21 mouse cellular contexts compared by ENCODE assay signal in the genomic region with DNA sequence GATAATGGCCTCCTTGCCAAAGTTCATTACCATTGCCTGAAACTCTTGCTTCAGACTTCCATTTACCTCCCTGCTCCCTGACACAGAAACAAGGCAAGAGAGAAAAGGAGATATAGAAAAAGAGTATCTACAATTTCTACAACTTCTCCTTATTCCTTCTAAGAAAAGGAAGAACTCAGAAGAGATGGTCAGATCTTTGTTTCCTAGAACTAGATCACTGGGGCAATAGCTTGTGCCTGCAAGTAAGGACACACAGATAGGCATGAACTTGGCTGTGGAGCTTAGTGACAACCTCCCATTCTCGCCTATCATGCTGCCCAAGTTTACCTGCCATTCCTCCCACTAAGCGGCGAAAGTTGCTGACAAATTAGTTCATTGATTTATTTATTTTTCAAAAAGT.
DNase-seq lines count a peak whose midpoint lies in the region; TF ChIP-seq lines count a peak whose summit lies in the region.
"Had no signal": no experiment of that assay in that cellular context is flagged by ENCODE, and none has a peak within 500 bp of the region (broad histone marks: within the 10 kb centered on the region; RNA-seq: fewer than 3 reads in every experiment).

No protein-coding gene starts in this region.

- H3K4me1 ChIP-seq in liver, adult 2 months (ENCODE audit: control insufficient read depth, insufficient read depth, low read length): no peaks in the 10 kb centered on the region
- H3K4me1 ChIP-seq in MEL (ENCODE audit: control insufficient read depth in 1 of 2, insufficient read depth in 2 of 2, low read length in 2 of 2): peaks cover 0 to 3% of the 10 kb centered on the region in 2 experiments; a peak in 1 of 4 replicates

- no peak for TF ChIP-seq POLR2A in liver, adult 2 months (IDR thresholded peaks at IDR 0.05; ENCODE audit: extremely low read depth, insufficient read depth, low read length)
- no peak for TF ChIP-seq POLR2A in MEL (IDR thresholded peaks at IDR 0.05; ENCODE audit: control insufficient read depth in 1 of 2, insufficient read depth in 1 of 2, low read depth in 1 of 2, low read length in 2 of 2, poor library complexity in 1 of 2)

- H3K27ac ChIP-seq in liver, adult 2 months (replicated peaks; ENCODE audit: insufficient read depth, low read depth, low read length): no peak overlapping the region
- H3K27ac ChIP-seq in MEL (ENCODE audit: control insufficient read depth, low read depth, low read length): 0 out of 2 replicates have a peak overlapping the region, but pooled peaks have one; percentile 14

- no peaks in the 10 kb centered on the region for H3K9me3 ChIP-seq in MEL (replicated peaks; ENCODE audit: insufficient read depth, low read length)
- H3K9me3 ChIP-seq: G1E had no signal

- TF ChIP-seq CTCF in liver, adult 2 months (IDR thresholded peaks at IDR 0.05; ENCODE audit: low read depth, low read length): no peak
- no peak for TF ChIP-seq CTCF in MEL (IDR thresholded peaks at IDR 0.05 in 2 of 3, conservative IDR thresholded peaks at IDR 0.05 in 1 of 3; ENCODE audit: control insufficient read depth in 1 of 3, insufficient read depth in 1 of 3, low read depth in 2 of 3, low read length in 3 of 3, poor library complexity in 1 of 3, severe bottlenecking in 1 of 3)

- H3K27me3 ChIP-seq in liver, adult 2 months (ENCODE audit: control insufficient read depth, insufficient read depth, low read length): no peaks in the 10 kb centered on the region
- H3K27me3 ChIP-seq in MEL (ENCODE audit: control insufficient read depth in 1 of 2, insufficient read depth in 2 of 2, low read length in 2 of 2): no peaks in the 10 kb centered on the region
- H3K27me3 ChIP-seq: CH12.LX, Patski had no signal

- H3K4me3 ChIP-seq in liver, adult 2 months (ENCODE audit: insufficient read depth, low read depth, low read length): no peak overlapping the region
- 0 out of 4 replicates have a peak overlapping the region, but pooled peaks of 1 of the 2 experiments have one; percentile 29 for H3K4me3 ChIP-seq in MEL (ENCODE audit: control insufficient read depth in 1 of 2, insufficient read depth in 1 of 2, low read depth in 2 of 2, low read length in 2 of 2)

- DNase-seq in liver, adult 2 months (ENCODE audit: extremely low read depth, low read depth, low spot score): peak; percentile 79
- DNase-seq in liver (no peak), MEL (ENCODE audit: low read depth, low spot score) (peak; percentile 42), MEL-GATA-1-ER (ENCODE audit: extremely low read depth, low read depth) (peak; percentile 77)
- no peak for DNase-seq in gastrocnemius, postnatal 25 days
- DNase-seq in B cell, adult 2 months: no peak
- DNase-seq: adrenal gland, adult 2 months; adrenal gland, adult 8-10 months; adrenal gland, postnatal 10 days; adrenal gland, postnatal 14 days; adrenal gland, postnatal 25 days; adrenal gland, postnatal 36 days; cerebellum, adult 11 months; cerebellum, adult 11-12 months; cerebellum, adult 18-20 months; cerebellum, adult 2 months; cerebellum, adult 8-10 months; cerebellum, adult 9-10 months had no signal

- TF ChIP-seq EP300 in MEL (IDR thresholded peaks at IDR 0.05; ENCODE audit: low read depth in 1 of 2, low read length in 2 of 2): peak in 1 of 2 experiments; percentile 66; a peak in 2 of 4 replicates

- no peak for TF ChIP-seq RAD21 in MEL (IDR thresholded peaks at IDR 0.05; ENCODE audit: low read depth, low read length)

- no peaks in the 10 kb centered on the region for H3K36me3 ChIP-seq in liver, adult 2 months (ENCODE audit: control insufficient read depth, insufficient read depth, low read length)
- peaks cover 0 to 5% of the 10 kb centered on the region in 2 experiments; a peak in 2 of 4 replicates for H3K36me3 ChIP-seq in MEL (ENCODE audit: control insufficient read depth in 1 of 2, insufficient read depth in 2 of 2, low read length in 2 of 2)
- H3K36me3 ChIP-seq: G1E had no signal

- no peaks in the 10 kb centered on the region for H3K79me2 ChIP-seq in liver, adult 2 months (ENCODE audit: control insufficient read depth, insufficient read depth, low read length)
- H3K79me2 ChIP-seq in MEL (ENCODE audit: control insufficient read depth, insufficient read depth, low read length, poor library complexity): no peaks in the 10 kb centered on the region

- 57% methylated on average over 3 of the region's 3 CpGs for WGBS in liver, adult 2 months

- no peak overlapping the region for H3K9ac ChIP-seq in liver, adult 2 months (ENCODE audit: low read depth, low read length)
- no peak overlapping the region for H3K9ac ChIP-seq in MEL (ENCODE audit: control insufficient read depth, low read depth, low read length, poor library complexity, severe bottlenecking)

TF ChIP-seq in MEL, 35 proteins besides CTCF, POLR2A, EP300 and RAD21:
- TF ChIP-seq JUND (IDR thresholded peaks at IDR 0.05; ENCODE audit: low read depth, low read length) (no peak), E2F4 (IDR thresholded peaks at IDR 0.05; ENCODE audit: borderline replicate concordance, low read depth, low read length) (no peak), BHLHE40 (IDR thresholded peaks at IDR 0.05; ENCODE audit: borderline replicate concordance, low read depth, low read length) (no peak), ZMIZ1 (IDR thresholded peaks at IDR 0.05; ENCODE audit: low read depth, low read length) (no peak), MAZ (IDR thresholded peaks at IDR 0.05; ENCODE audit: low read depth, low read length) (no peak), USF2 (IDR thresholded peaks at IDR 0.05; ENCODE audit: borderline replicate concordance in 1 of 2, insufficient read depth in 1 of 2, low read depth in 1 of 2, low read length in 2 of 2) (no peak), MAFK (IDR thresholded peaks at IDR 0.05; ENCODE audit: borderline replicate concordance, low read depth, low read length) (no peak), NELFE (IDR thresholded peaks at IDR 0.05; ENCODE audit: low read depth, low read length) (no peak), MYC (IDR thresholded peaks at IDR 0.05; ENCODE audit: low read depth, low read length) (no peak), TBP (IDR thresholded peaks at IDR 0.05; ENCODE audit: low read depth, low read length) (no peak)
TF ChIP-seq in MEL: peak in this region for 0.

Comparison
In these comparisons a context has a peak if more than half of its experiments do, and no peak if none do; other contexts are left out.
1. DNase-seq: peak in liver, adult 2 months (single experiment), MEL (single experiment) and MEL-GATA-1-ER (single experiment); none in liver (single experiment), gastrocnemius, postnatal 25 days (single experiment) and B cell, adult 2 months (0 of 2).